Mouse (Mus musculus) liver, adult 2 months (tissue): Measurements from ENCODE around the gene Doc2g.
"Not testable (repeated sequence)": the region's sequence is repeated elsewhere in the genome, so short reads cannot be mapped to it uniquely, and the experiment has no call there.

ENCODE experiments used
- CTCF ChIP-seq: fragments of 200-500 bp; IDR thresholded peaks from 2 replicates; pipeline ENCODE4 v1.5.1; 2011; ENCODE audit warnings: low read depth, low read length, control low read depth
- POLR2A ChIP-seq: fragments of 200-500 bp; IDR thresholded peaks from 2 replicates; pipeline ENCODE4 v1.6.1; 2011; ENCODE audit warnings: low read length, control low read depth; ENCODE audit not compliant: insufficient read depth; ENCODE audit errors: extremely low read depth

- not testable (repeated sequence) for TF ChIP-seq POLR2A, CTCF
Observed at GRCm38 (mm10) chr19:4040941-4041340, 37.8 kb downstream of the Doc2g start.
